Mouse (Mus musculus): Measurements from ENCODE around the gene Sdr9c7.

GRCm38 (mm10) chr10:127955034-127955433 lies 56.7 kb downstream of the Sdr9c7 start:
- TF ChIP-seq CTCF (IDR thresholded peaks at IDR 0.05) (no peak), EP300 (IDR thresholded peaks at IDR 0.05) (no peak)

All from lung, postnatal 0 days (tissue).